Mouse (Mus musculus): ENCODE data around the gene Cyp27b1. TPM values are rescaled to one million over a fixed set of nuclear protein-coding genes. Genes with fewer than 3 reads are reported as not detected.

Gene Cyp27b1
- total RNA-seq (2022) = 1 to 10 TPM in 1 of 4 experiments, under 1 TPM in 3; 0.14 to 1.1 (median 0.48) TPM

DNA sequence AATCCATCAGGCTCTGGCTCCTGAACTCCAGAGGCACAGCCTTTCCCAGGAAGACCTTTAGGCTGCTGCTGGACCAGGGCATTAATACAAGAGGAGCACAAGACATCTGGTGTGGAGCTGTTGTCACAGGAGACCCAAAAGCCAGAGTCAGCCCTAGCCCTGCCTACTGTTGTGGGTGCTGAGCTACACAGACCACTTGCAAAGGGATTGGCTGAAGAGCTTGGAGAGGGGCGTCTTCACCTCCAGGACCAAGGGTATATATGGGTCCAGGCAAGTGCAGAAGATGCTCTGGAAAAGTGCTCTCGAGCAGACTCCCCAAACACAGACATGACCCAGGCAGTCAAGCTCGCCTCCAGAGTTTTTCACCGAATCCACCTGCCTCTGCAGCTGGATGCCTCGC is at the start of gene Cyp27b1:
Gene Cyp27b1, plus strand, starts transcription at position 297 of the 400 bp plus-strand sequence.
- no peak for DNase-seq (ENCODE audit: low spot score in 2 of 2)

- no peak for DNase-seq (ENCODE audit: low spot score in 2 of 2)
Measured at GRCm38 (mm10) chr10:127000529-127000928, 47.5 kb upstream of the Cyp27b1 start, which contains the start of gene Avil. Gene Avil, plus strand, starts transcription at chr10:127000709.

- DNase-seq (ENCODE audit: low spot score in 2 of 2) = no peak
Measured at GRCm38 (mm10) chr10:127001297-127001696, 46.8 kb upstream of the Cyp27b1 start.

DNA sequence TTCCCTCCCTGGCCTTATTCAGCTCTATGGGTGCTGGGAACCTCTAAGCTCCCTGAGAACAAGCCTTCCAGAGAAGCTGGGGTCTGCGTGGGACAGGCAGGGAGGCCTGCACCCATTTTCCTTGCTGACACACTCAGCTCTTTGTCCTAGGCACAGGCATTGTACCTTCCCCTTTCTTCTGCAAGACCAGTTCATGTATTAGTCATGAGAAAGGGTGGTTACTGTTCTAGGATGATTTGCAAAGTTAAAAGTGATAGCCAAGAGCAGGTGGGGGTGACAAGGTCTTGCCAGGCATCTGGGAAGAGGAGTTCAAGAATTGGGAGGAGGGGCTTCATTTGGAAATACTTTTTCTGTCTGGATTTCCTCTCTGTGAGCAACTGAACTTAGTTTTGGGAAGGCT is 46.0 kb upstream of the Cyp27b1 start:
- DNase-seq (ENCODE audit: low spot score in 2 of 2) = no peak

- DNase-seq (ENCODE audit: low spot score in 2 of 2) = no peak
Measured at GRCm38 (mm10) chr10:127002765-127003164, 45.3 kb upstream of the Cyp27b1 start.

DNA sequence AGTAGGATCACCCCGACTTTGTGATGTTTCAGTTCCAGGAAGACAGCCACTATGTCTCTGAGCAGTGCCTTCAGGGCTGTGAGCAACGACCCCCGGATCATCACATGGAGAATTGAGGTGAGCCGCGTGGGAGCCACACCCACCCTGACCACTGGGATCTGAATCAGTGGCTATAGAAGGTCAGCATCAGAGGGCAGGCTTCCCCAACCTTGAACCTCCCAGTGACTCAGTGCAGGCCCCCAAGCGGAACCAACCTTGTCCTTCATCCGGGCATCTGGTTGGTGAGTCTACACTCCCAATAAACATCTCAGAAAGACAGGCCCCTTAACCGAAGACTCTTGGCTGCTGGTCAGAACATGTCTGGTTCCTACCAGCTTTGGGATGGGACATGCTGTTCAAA is 44.7 kb upstream of the Cyp27b1 start:
- no peak for DNase-seq (ENCODE audit: low spot score in 2 of 2)

DNA sequence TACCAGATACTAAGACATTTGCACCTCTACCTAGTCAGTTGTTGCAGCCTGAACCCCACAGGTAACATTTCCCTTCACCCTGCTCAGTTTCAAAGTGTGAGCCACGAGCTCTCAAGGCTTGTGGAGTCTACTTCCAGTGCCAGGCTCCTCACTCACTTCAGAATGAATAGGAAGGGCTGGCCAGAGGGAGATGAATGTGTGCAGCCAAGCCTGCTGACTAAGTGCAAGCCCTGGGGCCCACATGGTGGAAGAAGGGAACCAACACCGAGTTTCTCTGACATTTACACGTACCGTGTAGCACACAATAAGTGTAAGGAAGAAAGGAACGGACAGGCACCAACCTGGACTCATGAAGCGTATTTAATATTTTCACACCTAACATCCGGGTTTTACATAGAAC is 44.2 kb upstream of the Cyp27b1 start:
- DNase-seq (ENCODE audit: low spot score in 2 of 2) = no peak

GRCm38 (mm10) chr10:127016488-127016887 is 31.6 kb upstream of the Cyp27b1 start:
- DNase-seq (ENCODE audit: low spot score in 2 of 2) = no peak

DNA sequence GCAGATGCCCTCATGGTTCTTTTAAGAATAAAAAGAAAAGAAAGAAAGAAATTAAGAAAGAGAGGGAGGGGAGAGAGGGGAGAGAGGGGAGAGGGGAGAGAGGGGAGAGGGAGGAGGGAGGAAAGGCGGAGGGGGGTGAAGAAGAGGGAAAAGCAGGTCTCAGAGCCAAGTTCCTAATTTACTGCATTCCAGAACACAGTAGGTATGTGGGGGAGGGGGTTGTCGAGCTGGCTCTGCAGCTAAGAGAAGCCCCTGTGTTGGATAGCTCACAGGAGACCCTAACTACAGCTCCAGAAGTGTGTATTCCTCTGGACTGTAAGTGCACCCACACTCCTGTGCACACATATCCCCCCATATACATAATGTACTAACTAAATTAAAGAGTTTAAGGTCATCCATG is 31.0 kb upstream of the Cyp27b1 start:
- no peak for DNase-seq (ENCODE audit: low spot score in 2 of 2)

- DNase-seq (ENCODE audit: low spot score in 2 of 2) = no peak
Measured at GRCm38 (mm10) chr10:127018422-127018821, 29.6 kb upstream of the Cyp27b1 start.

DNA sequence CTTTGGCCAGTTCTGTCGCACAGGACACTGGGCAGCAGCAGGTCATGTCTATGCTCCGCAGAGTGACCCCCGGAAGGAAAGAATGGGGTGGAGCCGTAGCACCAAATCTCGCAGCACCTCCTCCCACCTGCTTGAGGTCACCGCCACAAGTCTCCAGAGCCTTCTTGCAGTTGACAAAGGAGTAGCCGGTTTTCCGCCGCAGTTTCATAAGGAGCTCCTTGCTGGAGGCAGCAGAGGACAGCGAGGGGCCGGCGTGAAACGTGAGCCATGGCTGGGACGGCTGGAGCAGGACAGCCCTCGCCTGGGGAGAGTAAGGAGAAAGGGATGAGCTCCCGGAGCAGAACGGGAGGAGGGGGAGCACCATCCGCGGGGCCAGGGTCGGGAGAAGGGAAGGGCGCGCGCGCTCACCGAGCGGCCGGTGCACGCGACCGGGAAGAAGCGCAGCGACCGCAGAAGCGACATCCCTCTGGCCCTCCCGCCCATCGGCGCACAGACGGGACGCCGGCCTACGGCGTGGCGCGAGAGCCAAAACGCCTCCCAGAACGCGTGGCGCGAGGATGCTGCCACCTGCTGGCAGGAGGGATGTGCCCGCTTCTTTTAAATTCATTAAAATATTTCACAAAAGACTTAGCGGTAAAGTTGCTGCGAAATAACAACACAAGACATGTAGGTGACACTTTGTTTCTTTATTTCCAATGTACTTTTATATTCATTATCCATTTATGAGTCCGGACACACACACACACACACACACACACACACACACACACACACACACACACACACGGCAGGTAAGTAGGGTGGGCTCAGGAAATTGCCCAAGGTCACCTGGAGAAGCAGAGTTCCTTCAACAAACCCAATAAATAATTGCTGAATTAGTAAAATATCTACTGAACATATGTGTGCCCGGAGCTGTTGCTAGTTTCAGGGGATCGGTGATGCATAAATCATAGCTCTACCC is 17.4 kb upstream of the Cyp27b1 start, which contains the start of gene Tsfm:
Gene Tsfm, minus strand, starts transcription at position 505 of the 961 bp plus-strand sequence.
- peak; percentile 72 to 90 for DNase-seq (ENCODE audit: low spot score in 2 of 2)

DNA sequence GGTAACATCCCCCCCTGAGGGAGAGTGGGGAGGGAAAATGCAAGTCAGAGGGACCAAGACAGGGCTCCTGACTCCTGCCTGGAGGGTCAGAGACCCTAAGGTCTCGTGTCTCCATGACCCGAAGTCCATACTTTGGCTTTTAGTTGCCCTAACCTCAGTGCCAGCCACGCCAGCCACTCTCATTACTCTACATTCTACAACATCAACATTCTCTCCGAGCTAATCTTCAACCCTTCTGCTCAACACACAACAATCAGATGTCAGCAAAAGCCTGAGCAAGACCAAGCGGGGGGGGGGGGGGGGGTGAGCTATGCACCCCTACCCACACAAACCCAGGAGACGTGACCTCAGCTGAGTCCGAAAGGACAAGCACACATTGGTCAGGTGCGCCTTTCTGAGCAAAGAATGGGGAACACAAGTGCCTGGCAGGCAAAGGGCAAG is 14.7 kb upstream of the Cyp27b1 start:
- DNase-seq (ENCODE audit: low spot score in 2 of 2) = no peak

GRCm38 (mm10) chr10:127036273-127036672 is 11.8 kb upstream of the Cyp27b1 start:
- no peak for DNase-seq (ENCODE audit: low spot score in 2 of 2)

GRCm38 (mm10) chr10:127037641-127038040 is 10.4 kb upstream of the Cyp27b1 start:
- no peak for DNase-seq (ENCODE audit: low spot score in 2 of 2)

DNA sequence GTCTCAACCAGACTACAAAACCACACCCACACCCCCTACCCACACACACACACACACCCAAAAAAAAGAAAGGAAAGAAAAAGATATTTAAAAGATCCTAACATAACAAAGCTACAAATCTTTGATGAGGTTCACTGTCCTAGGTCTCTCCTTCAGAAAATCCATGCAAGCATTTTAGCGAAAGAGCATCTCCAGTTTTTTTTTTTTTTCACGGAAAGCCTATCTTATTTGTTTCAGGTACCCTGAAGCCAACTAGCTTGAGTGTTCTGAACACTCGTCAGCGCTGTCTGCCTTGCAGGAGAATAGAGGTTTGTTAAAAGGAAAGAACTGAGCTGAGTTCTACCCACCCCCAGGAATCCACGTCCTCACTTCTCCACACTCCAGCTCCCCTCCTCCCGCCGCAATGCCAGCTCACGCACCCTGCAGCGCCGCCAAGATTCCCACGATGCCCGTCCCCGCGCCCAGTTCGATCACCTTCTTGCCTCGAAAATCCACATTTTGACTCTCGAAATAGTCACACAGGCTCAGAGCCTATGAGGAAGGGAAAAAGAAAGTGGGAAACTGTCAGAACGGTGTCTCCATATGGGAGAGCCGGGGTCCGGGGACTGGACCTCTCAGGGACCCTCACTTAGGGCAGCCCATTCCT is 7.4 kb upstream of the Cyp27b1 start:
- DNase-seq (ENCODE audit: low spot score in 2 of 2) = no peak

DNA sequence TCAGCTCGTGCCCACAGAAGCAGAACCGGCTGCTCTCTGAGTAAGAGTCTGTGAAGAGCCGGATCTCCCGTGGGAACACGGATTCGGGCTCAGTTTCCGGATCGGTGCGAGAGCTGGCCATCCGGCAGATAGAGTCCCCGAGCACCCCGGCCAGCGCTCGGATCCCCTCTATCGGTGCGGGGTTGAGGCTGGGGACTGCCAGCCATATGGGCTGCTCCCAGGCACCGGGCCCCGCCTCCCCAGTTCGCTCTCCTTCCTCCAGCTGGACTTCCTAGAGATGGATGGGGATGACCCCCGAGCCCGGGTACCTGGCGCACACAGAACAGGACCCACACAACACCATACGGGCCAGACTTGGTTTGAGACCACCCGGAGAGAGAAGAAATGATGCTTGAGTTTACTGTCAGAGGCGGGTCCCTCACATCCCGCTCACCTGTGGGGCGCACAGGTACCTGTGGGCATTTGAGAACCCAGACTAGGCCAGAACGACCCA is 6.7 kb upstream of the Cyp27b1 start, which contains the start of the genes Mettl1 and Eef1akmt3:
Gene Mettl1, plus strand, starts transcription at position 141 of the 493 bp plus-strand sequence.
Gene Eef1akmt3, minus strand, starts transcription at position 240 of the 493 bp plus-strand sequence.
- DNase-seq (ENCODE audit: low spot score in 2 of 2) = no peak

DNA sequence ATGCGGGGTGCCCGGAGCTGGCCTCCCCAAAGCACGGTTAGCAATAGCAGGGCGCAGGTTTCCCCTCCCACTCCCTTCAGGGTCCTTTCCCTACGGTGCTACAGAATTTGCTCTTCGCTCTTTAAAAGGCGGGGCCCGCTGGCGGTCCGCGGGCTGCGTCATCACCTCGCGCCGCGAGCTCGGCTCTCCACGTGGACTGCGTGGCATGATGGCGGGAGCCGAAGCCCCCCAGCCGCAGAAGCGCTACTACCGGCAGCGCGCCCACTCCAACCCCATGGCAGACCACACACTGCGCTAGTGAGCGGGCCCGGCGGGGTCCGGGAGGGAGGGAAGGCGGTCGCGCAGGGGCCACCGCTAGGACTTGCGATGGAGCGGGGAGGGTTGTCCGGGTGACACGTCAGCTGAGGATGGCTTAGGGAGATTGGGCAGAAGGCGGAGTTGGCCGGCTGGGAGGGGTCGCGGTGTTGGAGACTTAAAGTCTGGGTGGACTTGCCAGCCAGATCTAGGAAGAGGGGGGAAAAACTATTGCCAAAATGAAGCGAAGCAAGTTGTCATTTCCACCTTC is 6.2 kb upstream of the Cyp27b1 start:
- DNase-seq (ENCODE audit: low spot score in 2 of 2) = peak; percentile 79 to 91

GRCm38 (mm10) chr10:127042468-127043115 is 5.5 kb upstream of the Cyp27b1 start:
- DNase-seq (ENCODE audit: low spot score in 2 of 2) = no peak

DNA sequence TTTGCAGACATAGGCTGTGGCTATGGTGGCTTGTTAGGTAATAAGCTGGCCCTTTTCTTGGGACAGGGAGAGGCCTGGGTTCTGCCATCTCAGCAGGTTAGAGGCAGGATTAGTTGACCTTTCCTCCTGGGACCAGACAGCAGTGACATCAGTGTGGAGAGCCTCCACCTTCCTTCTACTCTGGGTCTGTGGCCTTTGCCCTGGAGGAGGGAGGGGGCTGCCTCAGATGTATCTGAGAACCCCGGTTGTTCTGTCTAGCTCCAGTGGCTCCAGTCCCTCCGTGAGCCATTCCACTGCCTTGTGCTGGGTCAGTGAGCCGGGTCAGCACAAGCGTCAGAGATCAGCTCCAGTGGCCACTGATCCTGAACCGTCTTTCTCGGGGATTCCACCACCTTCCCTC is 4.9 kb upstream of the Cyp27b1 start:
- no peak for DNase-seq (ENCODE audit: low spot score in 2 of 2)

- no peak for DNase-seq (ENCODE audit: low spot score in 2 of 2)
Measured at GRCm38 (mm10) chr10:127048608-127049394, 751 bp downstream of the Cyp27b1 start.

All from layer of hippocampus, adult 8-10 months (tissue).